Mouse (Mus musculus) ES-CJ7 (cell line): ENCODE data around the gene Sidt1.

Experiments
- DNase-seq: peaks from one replicate; pipeline ENCODE4 v3.0.0; 2011; ENCODE audit warnings: low read depth, low spot score

The Sidt1 gene

DNA sequence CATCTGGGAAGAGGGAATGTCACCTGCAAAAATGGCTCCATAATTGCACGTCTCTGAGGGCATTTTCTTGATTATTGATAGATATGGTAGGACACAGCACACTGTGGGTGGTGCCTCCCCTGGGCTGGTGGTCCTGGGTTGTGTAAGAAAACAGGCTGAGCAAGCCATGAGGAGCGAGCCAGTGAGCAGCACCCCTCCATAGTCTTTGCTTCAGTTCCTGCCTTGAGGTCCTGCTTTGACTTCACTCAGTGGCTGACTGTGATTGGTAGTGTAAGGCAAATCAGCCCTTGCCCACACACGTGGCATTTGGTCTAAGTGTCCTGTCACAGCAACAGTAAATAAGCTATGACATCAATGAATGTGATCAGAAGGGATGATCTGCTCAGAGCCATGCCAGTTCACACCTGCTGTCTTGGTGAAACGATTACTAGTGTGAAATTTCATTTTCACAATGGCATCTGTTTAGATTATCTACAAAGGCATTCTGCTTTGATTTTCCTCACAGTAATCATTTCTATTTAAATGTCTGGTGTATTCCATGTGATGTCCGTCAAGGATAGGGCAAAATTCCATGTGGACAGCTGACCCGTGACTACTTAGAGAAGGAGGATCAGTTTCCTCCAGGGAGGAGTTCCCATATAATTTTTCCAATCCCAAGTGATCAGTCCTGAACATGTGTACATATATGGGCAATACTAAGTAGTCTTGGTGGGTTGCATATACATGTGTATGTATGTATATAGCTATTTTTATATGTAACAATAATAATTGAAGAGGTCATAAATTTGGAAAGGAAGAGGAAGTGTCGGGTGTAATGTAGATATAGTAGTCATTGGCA, 79.0 kb downstream of the Sidt1 start:
- no peak for DNase-seq

DNA sequence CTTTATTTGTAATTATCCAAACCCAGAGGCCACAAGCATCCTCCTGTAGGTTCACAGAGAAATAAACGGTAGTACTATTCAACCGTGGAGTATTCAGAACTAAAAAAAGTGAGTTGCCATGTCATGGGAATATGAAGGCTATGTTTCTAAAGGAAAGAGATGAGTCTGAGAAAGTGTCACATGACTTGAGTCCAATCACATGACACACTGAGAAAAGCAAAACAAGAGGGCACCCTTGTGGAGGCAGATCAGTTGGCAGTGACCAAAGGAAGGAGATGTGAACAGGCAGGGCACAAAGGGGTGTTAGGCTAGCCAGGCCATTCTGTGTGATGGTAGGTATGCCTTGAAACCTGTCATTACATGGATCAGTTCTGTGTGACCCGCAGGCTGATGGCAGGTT, 80.3 kb downstream of the Sidt1 start:
- no peak for DNase-seq

DNA sequence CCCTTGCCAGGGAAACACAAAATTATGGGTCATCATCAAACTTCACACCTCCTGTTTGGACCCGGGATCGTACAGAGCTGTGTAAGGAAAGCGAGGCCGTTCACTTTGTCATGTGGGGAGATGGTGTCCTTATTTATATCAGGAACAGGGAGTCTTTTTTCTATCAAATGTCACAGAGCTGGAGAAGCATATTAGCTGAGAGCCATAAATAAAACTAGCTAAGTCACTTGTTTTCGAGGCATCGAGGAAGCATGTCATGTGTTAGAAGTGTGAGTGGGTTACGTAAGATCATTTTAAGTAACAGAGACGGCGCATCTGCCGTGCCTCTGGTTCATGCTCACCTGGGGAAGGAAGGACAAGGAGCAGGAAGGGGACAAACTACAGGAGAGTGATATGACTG, 83.0 kb downstream of the Sidt1 start:
- DNase-seq, result no peak

DNA sequence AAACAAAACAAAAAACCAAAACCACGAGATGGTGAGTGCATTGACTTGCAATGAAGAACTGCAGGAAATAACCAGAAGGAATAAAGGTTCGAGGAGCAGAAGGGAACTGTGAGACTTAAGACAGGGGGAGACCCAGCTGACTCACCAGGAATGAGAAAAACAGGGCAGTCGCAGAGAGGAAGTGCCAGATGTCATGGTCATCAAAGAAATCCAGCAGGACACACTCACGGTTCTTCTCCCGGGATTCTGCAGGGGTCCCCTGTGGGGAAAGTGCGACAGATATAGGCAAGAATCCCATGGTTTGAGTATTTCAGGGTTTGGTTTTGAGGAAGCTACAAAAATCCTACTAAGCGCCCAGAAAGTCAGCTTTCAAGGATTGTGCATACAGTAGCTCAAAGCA, 89.7 kb downstream of the Sidt1 start:
- DNase-seq, result no peak

DNA sequence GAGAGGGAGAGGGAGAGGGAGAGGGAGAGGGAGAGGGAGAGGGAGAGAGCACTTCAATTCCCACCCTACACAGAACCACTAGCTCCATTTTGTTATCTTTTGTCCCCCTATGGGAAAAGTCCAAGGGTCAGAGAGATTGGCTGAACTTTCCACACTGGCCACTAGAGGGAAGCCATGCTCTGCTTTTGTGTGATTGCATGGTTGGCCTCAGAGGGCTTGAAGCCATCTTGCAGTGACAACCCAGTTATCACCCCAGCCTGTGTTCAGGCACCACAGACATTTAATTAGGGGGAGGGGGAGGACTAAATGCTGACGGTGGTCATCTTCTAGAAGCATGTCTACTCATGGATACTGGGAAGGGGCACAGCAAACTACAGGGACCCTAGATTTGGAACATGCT, 90.4 kb downstream of the Sidt1 start:
- peak; percentile 83 for DNase-seq

DNA sequence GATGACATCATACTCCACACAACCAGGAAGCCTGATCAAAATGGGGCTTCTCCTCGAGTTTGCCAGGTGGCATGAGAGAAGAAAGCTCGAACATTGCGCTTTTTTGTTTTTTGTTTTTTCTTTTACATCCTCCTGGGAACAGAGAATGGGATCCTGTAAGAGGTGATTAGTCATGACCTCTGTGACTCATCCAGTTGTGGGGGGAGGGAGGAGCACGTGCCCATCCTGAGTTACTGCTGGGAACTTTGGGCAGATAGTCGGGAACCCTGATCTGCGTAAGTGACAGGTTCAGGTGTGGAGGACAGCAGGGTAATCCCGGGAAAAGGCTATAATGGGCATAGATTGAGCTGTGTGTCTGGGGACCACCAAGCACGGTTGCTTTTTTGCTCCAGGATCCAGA, 92.6 kb downstream of the Sidt1 start:
- DNase-seq, result no peak

DNA sequence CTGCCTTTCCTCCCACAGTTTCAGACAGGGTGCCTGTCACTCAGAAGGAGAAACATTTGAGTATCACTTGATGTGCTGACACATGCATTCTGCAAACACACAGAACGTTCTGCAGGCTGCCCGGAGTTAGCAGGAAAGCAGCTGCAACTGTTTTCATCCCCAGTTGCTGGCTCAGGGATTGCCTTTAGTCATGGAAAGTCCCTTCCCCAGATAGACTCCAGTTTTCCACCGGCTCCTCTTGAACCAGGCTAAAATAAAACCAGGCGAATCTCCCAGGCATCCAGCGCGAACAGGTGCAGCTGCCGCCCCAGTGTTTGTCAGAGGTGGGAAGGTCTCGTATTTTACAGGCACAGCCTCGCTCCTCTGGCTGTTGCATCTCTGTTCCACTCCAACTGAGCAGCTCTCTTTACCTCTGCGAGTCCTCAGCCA, 94.1 kb downstream of the Sidt1 start:
- no peak for DNase-seq

DNA sequence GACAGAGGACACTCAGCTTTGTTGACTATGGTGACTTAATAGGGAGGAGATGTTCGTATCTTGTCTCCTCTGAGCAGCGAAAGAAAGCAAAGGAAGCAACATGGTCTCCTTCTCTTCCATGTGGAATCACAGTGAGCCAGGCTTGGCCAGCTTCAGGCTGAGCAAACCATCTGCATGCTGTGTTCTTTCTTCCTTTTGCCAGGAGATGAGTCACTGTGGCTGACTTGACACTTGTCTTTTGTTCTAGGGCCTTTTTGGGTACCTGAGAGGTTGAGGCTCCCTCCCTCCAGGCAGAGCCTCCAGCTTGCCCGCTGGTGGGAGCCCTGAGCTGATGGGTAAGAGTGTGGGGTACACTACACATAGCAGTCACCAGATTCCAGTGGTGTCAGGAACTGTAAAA, 95.2 kb downstream of the Sidt1 start:
- no peak for DNase-seq

DNA sequence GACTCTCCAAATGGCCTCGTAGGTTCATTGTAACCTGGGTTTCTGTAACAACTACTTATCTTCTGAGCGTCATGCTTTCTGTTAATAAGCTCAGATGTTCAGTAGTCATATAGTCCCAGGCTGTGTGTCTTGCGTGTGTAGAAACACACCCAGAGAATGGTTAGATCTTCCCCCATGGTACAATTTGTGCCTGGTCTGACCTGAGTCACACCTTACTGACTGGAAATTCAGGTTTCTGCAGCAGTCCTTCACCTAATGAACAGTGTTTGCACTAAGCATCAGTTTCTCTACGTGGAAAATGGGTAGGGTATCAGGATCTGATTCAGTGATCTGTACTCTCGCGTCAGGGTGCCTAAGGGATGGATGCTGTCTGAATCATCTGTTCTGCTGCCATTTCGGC, 100.0 kb downstream of the Sidt1 start:
- no peak for DNase-seq

DNA sequence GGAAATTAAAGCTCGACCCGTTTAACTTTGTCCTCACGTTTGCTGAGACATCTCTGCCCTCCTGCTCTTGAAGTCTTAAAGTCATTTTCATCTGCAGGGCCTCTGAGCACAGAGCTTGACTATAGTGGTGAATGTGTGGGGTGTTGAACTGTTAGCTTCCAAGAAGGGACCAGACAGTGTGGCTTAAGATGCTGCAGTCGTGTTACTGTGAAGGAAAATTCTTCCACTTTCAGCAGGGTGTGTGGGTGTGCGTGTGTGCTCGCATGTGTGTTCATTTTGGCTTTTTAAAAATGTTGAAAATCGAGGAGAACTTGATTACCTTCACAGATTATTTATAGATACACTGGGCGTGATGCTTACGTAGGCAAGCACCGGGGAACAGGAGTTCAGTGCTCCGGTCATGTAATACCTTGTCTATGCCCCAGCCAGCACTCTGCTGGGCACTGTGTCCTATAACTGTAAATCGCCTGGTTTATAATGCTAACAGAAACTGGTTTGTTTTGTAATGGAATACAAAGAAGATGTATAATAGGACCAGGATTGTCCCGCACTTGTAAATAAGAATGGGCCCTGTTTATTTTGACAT, 106.2 kb downstream of the Sidt1 start:
- DNase-seq, result no peak

DNA sequence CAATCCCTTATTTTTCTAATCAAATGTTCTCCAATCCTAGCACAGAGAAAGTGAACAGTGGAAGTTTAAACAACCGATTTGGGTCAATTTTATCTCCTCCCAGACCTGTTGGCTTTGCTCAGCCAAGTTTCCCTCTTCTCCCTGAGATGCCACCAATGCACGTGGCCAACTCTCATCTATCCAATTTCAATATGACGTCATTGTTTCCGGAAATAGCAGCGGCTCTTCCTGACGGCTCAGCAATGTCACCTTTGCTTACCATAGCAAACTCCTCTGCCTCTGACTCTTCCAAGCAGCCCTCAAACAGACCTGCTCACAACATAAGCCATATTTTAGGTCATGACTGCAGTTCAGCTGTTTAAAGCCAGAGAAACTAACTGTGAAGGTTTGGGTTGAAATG, 111.5 kb downstream of the Sidt1 start:
- no peak for DNase-seq

DNA sequence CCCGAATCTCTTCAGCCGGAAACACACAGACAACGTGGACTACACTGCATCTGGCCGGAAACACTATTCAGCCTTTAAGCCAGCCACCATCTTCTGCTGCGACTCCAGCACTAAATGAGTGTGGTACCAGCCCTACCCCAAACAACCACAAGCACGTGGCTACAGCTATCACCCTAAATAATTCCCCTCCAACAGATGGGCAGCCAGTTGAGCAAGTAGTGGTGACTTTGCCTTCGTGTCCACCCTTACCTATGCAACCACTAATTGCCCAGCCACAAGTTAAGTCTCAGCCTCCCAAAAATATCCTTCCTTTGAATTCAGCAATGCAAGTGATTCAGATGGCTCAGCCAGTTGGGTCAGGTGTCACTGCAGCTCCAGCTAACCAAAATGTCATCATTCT, 116.6 kb downstream of the Sidt1 start:
- DNase-seq, result no peak

DNA sequence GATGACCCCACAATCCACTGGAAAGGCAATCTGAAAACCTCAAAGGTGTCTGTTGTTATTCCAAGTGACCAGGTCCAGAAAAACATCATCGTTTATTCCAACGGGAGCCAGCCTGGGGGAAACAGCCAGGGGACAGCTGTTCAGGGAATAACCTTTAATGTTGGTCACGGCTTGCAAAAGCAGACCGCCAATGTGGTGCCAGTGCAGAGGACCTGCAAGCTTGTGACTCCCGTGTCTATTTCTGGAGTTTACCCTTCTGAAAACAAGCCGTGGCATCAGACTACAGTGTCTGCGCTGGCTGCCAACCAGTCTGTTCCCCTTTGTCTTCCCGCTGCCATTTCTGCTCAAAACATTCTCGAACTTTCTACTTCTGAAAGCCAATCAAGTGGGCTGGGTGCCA, 117.5 kb downstream of the Sidt1 start:
- no peak for DNase-seq

DNA sequence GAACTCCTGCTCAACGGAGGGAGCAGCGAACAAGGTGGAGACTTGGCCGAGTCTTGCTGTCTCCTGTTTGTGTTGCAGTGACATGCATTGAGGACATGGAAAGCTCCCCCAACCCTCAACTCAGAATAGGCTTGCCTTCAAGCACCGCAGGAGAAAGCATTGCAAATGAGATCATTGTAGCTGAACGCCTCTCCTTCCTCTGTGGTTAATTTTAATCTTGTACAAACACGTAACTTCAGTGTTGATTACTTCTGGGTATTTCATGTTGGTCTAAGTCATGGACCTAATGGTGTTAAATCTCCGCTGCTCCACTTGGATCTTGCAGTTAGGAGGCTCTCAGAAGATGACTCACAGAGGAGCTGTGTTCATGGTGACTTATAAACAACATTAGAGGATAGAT, 120.3 kb downstream of the Sidt1 start:
- no peak for DNase-seq

DNA sequence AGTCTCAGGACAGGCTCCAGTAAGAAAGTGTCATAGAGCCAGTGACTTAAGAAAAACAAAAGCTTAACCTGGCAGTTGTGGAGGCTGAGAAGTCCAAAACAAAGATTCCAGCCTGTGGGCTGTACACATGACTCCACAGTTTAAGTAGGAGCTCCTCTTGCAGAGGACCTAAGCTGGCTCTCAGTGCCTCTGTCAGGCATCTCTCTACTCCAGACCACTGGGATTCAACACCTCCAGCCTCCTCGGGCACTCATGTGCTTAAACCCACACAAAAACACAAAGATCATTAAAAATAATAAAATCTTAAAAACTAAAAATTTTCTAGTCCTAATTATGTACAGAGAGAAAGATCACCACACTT, 122.0 kb downstream of the Sidt1 start:
- DNase-seq, result no peak

DNA sequence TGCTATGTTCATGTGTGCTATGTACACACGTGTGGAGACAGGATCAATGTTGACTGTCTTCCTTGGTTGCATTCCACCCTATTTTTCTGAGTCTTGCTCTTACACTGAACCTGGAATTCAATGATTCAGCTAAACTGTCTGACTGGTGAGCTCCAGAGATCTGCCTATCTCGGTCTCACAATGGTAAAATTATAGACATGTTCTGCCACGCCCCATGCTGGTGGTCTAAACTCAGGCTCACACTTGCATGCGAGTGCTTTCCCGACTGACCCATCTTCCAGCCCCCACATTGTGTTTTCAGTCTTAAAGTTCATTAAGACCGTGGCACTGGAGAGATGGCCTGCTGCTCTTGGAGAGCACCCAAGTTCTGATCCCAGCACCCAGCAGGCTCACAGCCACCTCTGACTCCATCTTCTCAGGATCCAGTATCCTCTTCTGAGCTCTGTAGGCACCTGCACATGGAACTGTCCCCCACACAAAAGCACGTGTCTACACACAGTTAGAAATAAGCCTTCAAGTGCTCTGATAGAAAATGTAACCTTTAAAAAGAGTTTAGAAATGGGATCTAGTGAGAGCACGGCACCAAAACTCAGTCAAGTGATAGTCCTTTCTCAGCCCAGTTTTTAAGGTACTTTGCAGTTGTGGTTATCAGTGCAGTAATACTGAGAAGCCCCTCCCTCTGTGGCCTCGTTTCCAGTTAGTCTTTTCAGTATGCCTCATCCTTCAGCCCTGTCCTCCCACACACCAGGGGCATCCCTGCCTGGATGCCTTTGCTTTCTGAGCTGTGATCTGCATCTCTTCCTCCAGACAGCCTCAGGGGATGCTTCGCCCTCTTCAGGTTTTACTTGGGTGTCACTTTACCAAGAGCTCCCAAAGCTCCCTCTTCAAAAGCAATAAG, 122.6 kb downstream of the Sidt1 start:
- no peak for DNase-seq

DNA sequence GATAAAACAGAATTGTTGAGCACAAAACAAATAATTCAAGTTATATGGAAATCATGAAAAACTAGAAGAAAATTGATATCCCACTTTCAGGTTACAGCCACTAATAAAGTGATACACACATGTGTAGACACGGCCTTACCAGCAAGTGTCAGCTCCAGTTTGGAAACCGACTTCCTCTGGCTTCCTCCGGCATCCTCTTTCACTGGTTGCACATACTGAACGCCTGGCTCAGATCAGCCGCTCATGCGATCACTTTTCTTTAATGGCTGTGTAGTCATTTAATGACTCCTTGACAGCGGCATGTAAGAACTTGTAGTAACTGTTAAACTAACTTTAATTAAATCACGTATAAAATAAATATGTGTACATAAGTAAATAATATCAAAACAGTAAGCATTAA, 127.0 kb downstream of the Sidt1 start:
- DNase-seq, result no peak

DNA sequence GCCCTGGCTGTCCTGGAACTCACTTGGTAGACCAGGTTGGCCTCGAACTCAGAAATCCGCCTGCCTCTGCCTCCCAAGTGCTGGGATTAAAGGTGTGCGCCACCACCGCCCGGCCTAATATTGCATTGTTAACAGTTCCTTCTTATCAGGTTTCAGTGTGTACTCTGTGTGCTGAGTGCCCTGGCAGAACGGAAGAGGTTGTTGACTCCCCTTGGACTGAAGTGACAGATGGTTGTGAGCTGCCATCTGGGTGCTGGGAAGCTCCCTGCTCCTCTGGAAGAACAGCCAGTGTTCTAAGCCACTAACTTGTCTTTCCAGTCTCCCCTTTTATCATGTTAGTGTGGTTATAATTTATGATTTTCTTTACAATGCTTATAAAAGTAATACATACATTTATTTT, 128.7 kb downstream of the Sidt1 start:
- no peak for DNase-seq

DNA sequence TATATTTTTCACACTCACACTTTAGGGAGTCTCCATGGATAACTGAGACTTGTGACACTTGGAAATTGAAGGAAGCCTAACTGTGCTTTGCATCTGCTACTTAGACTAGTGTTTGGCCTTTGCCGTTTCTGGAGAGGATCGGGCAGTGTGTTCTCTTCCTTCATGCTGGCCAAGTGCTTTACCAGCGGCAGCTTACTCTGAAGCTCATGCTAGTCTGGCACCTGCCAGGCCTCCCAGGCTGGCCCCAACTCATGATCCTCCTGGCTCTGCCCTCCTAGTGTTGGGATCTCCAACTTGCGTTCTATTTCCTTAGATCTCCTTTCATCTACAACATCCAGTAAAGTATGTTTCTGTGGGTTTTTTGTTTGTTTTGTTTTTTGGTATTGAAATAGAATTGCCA, 132.8 kb downstream of the Sidt1 start:
- no peak for DNase-seq

DNA sequence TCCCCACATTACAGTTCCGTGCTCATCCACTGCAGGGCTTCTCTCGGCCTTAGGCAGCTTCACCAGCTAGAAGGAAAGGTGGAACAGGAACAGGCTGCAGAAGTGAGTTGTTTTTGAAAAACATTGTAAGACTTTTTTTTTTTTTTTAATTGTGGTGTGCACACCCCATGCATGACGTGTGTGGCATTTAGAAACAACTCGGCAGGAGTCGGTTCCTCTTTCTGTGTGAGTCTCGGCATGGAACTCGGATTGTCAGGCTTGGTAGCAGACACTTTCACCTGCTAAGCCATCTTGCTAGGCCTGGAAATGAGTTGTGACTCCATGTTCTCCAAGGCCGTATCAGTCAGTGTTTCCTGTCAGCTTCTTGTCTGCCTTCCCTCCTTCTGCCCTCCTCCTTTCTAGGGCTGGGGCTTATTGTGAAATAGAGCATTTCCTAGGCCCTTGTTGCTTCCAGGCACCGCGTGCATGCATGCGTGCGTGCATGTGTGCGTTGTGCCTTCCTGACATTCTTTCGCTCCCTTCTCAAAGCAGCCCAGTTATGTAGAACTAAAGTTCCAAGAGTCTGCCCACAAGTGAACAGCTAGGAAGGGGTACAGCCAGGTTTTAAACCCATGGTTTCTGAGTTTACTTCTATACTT, 133.8 kb downstream of the Sidt1 start:
- DNase-seq, result no peak

DNA sequence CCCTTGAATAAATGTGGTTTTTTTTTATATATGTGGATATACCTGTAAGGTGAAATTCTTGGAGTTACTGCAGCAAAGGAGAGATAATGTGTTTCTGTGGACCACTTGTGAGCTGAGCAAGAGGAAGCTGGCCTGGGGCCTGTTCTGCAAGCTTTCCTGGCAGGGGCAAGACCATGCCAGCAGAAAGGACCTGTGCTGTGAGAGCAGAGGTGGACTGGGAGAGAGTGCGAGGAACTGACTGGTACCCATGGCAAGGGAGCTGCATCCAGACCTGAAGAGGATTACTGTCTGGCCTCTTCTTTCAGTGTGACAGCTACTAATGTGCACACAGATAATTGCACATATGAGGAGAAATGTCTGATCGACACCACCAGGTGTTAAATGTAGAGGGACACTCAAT, 142.0 kb downstream of the Sidt1 start:
- DNase-seq, result no peak
